Mouse (Mus musculus) brain, embryonic 14.5 days (tissue): ENCODE data around the gene Zfp326.

Experiments
- CTCF ChIP-seq: fragments of 200-500 bp; IDR thresholded peaks from 2 replicates; pipeline ENCODE4 v1.5.1; 2012; ENCODE audit warnings: inconsistent platforms, mild to moderate bottlenecking, moderate library complexity, borderline replicate concordance; ENCODE audit not compliant: insufficient read depth, insufficient read length; ENCODE audit errors: extremely low read depth
- POLR2A ChIP-seq: fragments of 200-500 bp; IDR thresholded peaks from 2 replicates; pipeline ENCODE4 v1.6.1; 2012; ENCODE audit warnings: mild to moderate bottlenecking, inconsistent platforms, borderline replicate concordance; ENCODE audit not compliant: poor library complexity, insufficient read depth, insufficient read length, severe bottlenecking; ENCODE audit errors: extremely low read depth

DNA sequence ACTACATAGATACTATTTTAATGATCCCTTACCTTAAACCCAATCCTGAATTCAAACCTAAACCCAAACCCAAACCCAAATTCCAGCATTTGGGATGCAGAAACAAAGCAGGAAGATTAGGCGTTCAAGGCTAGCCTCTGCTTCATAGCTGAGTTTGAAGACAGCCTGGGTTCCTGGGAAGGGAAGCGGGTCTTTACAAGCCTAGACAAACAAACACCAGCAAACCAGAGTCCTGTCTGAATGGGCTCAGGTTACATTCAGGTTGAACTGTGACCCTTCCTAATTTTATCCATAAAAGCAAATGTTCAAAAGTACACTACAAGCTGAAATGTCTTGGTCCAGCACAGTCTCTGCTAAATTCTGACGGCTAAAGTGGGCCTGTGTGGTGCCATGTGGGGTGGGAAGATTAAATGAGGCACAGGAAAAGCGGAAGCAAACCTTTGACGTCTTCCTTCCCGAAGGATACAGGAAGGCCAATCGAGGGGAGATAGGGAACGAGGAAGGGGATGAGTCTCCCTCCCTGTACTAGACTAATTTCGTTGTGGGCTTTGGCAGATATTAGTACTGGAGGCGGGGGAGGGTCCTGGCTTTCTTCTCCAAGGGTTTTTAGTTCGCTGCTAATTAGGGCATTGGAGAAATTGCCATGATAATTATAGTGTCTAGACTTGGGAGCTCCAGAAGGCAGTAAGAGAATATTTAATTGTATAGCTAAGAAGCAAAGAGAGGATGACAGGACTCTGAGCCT lies 16.5 kb upstream of the Zfp326 start:
- TF ChIP-seq POLR2A (no peak), CTCF (no peak)
